ENCODE assay signal across 25 mouse cellular contexts in the genomic region with DNA sequence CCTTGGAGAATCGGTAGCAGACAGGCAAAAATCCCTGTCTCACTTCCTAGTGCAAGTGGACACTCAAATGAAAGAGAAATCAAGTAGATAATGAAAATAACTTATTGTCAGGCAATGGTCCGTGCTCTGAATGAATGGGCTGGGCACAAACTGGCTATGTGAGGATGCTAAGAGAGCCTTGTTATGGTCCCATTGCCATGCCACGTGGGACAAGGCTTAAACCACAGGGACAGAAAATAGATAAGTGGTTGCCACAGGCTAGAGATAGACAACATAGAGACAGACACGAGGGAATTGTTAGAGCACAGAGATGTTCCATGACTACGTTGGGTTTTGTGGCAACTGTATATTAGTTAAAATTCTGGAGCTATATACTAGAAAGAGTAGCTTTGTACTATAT. TPM values are rescaled to one million over a fixed set of nuclear protein-coding genes. Genes with fewer than 3 reads are reported as not detected.
A peak's percentile ranks its signal among the peaks of the same experiment; 100 is the strongest.
DNase-seq lines count a peak whose midpoint lies in the region; ATAC-seq and TF ChIP-seq lines count a peak whose summit lies in the region.
"Had no signal": no experiment of that assay in that cellular context is flagged by ENCODE, and none has a peak within 500 bp of the region (broad histone marks: within the 10 kb centered on the region; RNA-seq: fewer than 3 reads in every experiment).

No protein-coding gene starts in this region.

- H3K36me3 ChIP-seq in MEL (ENCODE audit: control insufficient read depth in 1 of 2, insufficient read depth in 2 of 2, low read length in 2 of 2): peaks cover 0 to 22% of the 10 kb centered on the region in 2 experiments; a peak in 2 of 4 replicates
- H3K36me3 ChIP-seq: forebrain, embryonic 10.5 days; heart, embryonic 12.5 days; heart, embryonic 15.5 days; hindbrain, embryonic 15.5 days had no signal

- H3K9ac ChIP-seq in MEL (ENCODE audit: control insufficient read depth, low read depth, low read length, poor library complexity, severe bottlenecking): no peak overlapping the region
- H3K9ac ChIP-seq: forebrain, embryonic 13.5 days; heart, embryonic 15.5 days; hindbrain, embryonic 15.5 days had no signal

- no peak overlapping the region for H3K27ac ChIP-seq in MEL (ENCODE audit: control insufficient read depth, low read depth, low read length)
- H3K27ac ChIP-seq in layer of hippocampus, adult 2 months: no peak overlapping the region
- H3K27ac ChIP-seq: forebrain, embryonic 13.5 days; heart, embryonic 15.5 days; hindbrain, embryonic 15.5 days had no signal

- TF ChIP-seq EP300 in MEL (IDR thresholded peaks at IDR 0.05; ENCODE audit: low read depth in 1 of 2, low read length in 2 of 2): 0 out of 4 replicates have a peak, but pooled peaks of 1 of the 2 experiments have one; percentile 28

- peaks cover 5 to 24% of the 10 kb centered on the region in 2 experiments for H3K4me1 ChIP-seq in MEL (ENCODE audit: control insufficient read depth in 1 of 2, insufficient read depth in 2 of 2, low read length in 2 of 2)
- H3K4me1 ChIP-seq: hindbrain, embryonic 15.5 days had no signal

- TF ChIP-seq RAD21 in MEL (IDR thresholded peaks at IDR 0.05; ENCODE audit: low read depth, low read length): no peak

- peak; percentile 10 for ATAC-seq in granulocyte monocyte progenitor cell, adult 5-6 weeks (replicated peaks; ENCODE audit: poor library complexity, severe bottlenecking)
- ATAC-seq: forebrain, embryonic 13.5 days; forebrain, embryonic 16.5 days; Patski had no signal

- no peaks in the 10 kb centered on the region for H3K9me3 ChIP-seq in MEL (replicated peaks; ENCODE audit: insufficient read depth, low read length)
- H3K9me3 ChIP-seq: forebrain, embryonic 10.5 days; forebrain, embryonic 13.5 days; heart, embryonic 12.5 days; heart, embryonic 15.5 days; hindbrain, embryonic 15.5 days had no signal

- DNase-seq in heart, adult 11 months: peak; percentile 74
- DNase-seq in heart, postnatal 36 days: no peak
- peak; percentile 48 for DNase-seq in MEL (ENCODE audit: low read depth, low spot score)
- DNase-seq in layer of hippocampus, adult 2 months (ENCODE audit: low spot score in 2 of 2): no peak
- DNase-seq in thymus, postnatal 36 days: no peak
- DNase-seq: adrenal gland, postnatal 14 days; cerebellum, adult 11-12 months; cerebellum, adult 8-10 months; cerebellum, postnatal 10 days; cerebellum, postnatal 36 days; gastrocnemius, postnatal 10 days; gastrocnemius, postnatal 36 days; heart, adult 18-20 months; heart, postnatal 10 days; heart, postnatal 4 days had no signal

- H3K79me2 ChIP-seq in MEL (ENCODE audit: control insufficient read depth, insufficient read depth, low read length, poor library complexity): no peaks in the 10 kb centered on the region

- intact Hi-C loops in heart, postnatal 36 days (cut with DNase I): no loop called here

- TF ChIP-seq POLR2A in MEL (IDR thresholded peaks at IDR 0.05; ENCODE audit: control insufficient read depth in 1 of 2, insufficient read depth in 1 of 2, low read depth in 1 of 2, low read length in 2 of 2, poor library complexity in 1 of 2): no peak

- H3K27me3 ChIP-seq in MEL (ENCODE audit: control insufficient read depth in 1 of 2, insufficient read depth in 2 of 2, low read length in 2 of 2): no peaks in the 10 kb centered on the region
- H3K27me3 ChIP-seq: forebrain, embryonic 13.5 days; heart, embryonic 12.5 days; heart, embryonic 15.5 days; hindbrain, embryonic 15.5 days; Patski had no signal

- no peak for TF ChIP-seq CTCF in MEL (IDR thresholded peaks at IDR 0.05 in 2 of 3, conservative IDR thresholded peaks at IDR 0.05 in 1 of 3; ENCODE audit: control insufficient read depth in 1 of 3, insufficient read depth in 1 of 3, low read depth in 2 of 3, low read length in 3 of 3, poor library complexity in 1 of 3, severe bottlenecking in 1 of 3)
- TF ChIP-seq CTCF in layer of hippocampus, adult 2 months (conservative IDR thresholded peaks at IDR 0.05): no peak

- no peak overlapping the region for H3K4me3 ChIP-seq in MEL (ENCODE audit: control insufficient read depth in 1 of 2, insufficient read depth in 1 of 2, low read depth in 2 of 2, low read length in 2 of 2)
- no peak overlapping the region for H3K4me3 ChIP-seq in layer of hippocampus, adult 2 months
- H3K4me3 ChIP-seq: forebrain, embryonic 10.5 days; forebrain, embryonic 13.5 days; heart, embryonic 12.5 days; heart, embryonic 15.5 days; hindbrain, embryonic 15.5 days had no signal

TF ChIP-seq in MEL, 35 proteins besides CTCF, POLR2A, EP300 and RAD21:
- TF ChIP-seq USF1 (IDR thresholded peaks at IDR 0.05; ENCODE audit: low read depth, low read length) (peak; percentile 78), ETS1 (IDR thresholded peaks at IDR 0.05; ENCODE audit: low read depth, low read length) (0 out of 2 replicates have a peak, but pooled peaks have one; percentile 31), RCOR1 (IDR thresholded peaks at IDR 0.05; ENCODE audit: low read depth, low read length) (0 out of 2 replicates have a peak, but pooled peaks have one; percentile 9), GATA1 (IDR thresholded peaks at IDR 0.05; ENCODE audit: low read depth, low read length) (peak; percentile 59), MXI1 (IDR thresholded peaks at IDR 0.05; ENCODE audit: low read depth, low read length) (peak; percentile 77), BHLHE40 (IDR thresholded peaks at IDR 0.05; ENCODE audit: borderline replicate concordance, low read depth, low read length) (no peak), MAX (IDR thresholded peaks at IDR 0.05; ENCODE audit: low read length) (peak; percentile 90), UBTF (IDR thresholded peaks at IDR 0.05; ENCODE audit: borderline replicate concordance, insufficient read depth, low read depth, low read length) (no peak), TCF12 (IDR thresholded peaks at IDR 0.05; ENCODE audit: low read depth, low read length) (0 out of 2 replicates have a peak, but pooled peaks have one; percentile 20), POLR2AphosphoS5 (IDR thresholded peaks at IDR 0.05; ENCODE audit: borderline replicate concordance, low read depth, low read length) (no peak), POLR2AphosphoS2 (IDR thresholded peaks at IDR 0.05; ENCODE audit: low read length) (no peak), MAFK (IDR thresholded peaks at IDR 0.05; ENCODE audit: borderline replicate concordance, low read depth, low read length) (no peak), NELFE (IDR thresholded peaks at IDR 0.05; ENCODE audit: low read depth, low read length) (no peak), SIN3A (IDR thresholded peaks at IDR 0.05; ENCODE audit: low read length) (peak; percentile 78), MYC (IDR thresholded peaks at IDR 0.05; ENCODE audit: low read depth, low read length) (peak; percentile 80; the same call in 1 of the 2 replicates), SMC3 (IDR thresholded peaks at IDR 0.05; ENCODE audit: low read depth, low read length) (no peak), ZNF384 (IDR thresholded peaks at IDR 0.05; ENCODE audit: low read depth, low read length) (no peak), GABPA (IDR thresholded peaks at IDR 0.05; ENCODE audit: low read depth, low read length) (no peak), JUND (IDR thresholded peaks at IDR 0.05; ENCODE audit: low read depth, low read length) (no peak), ZKSCAN1 (IDR thresholded peaks at IDR 0.05; ENCODE audit: low read depth, low read length) (no peak), E2F4 (IDR thresholded peaks at IDR 0.05; ENCODE audit: borderline replicate concordance, low read depth, low read length) (no peak), ZMIZ1 (IDR thresholded peaks at IDR 0.05; ENCODE audit: low read depth, low read length) (no peak), KAT2A (conservative IDR thresholded peaks at IDR 0.05; ENCODE audit: low read depth, low read length) (no peak), ZC3H11A (IDR thresholded peaks at IDR 0.05; ENCODE audit: low read depth, low read length) (no peak), MEF2A (IDR thresholded peaks at IDR 0.05; ENCODE audit: extremely low read depth, insufficient replicate concordance, low read depth, low read length, poor library complexity, severe bottlenecking) (no peak)

RNA-seq across cellular contexts. Expression of gene Klhl5, which starts 6.1 kb away (rescaled TPM):
- total RNA-seq in heart, postnatal 36 days (2021): 10 to 100 TPM; 14.3 to 15.1 TPM
- 7.6 and 8.0 TPM in 2 replicates for total RNA-seq in MEL (2012; rRNA removed)
- polyA plus RNA-seq in MEL (2012; ENCODE audit: insufficient read depth in 1 of 2, insufficient read length in 2 of 2, low read depth in 1 of 2, low replicate concordance in 2 of 2, missing spikeins in 1 of 2): 10 to 100 TPM in 1 of 2 experiments, not detected in 1; 15.5 TPM
- total RNA-seq in granulocyte monocyte progenitor cell, adult 5-6 weeks (2014; fragmentation: Nextera tagmentation): 96.8 and 101 TPM in 2 replicates
- total RNA-seq in granulocyte monocyte progenitor cell, adult 5-6 weeks (2017): 73.9 and 75.1 TPM in 2 replicates
- total RNA-seq in layer of hippocampus, adult 2 months (2021): 10 to 100 TPM; 53.8 to 62.9 TPM

RNA-seq across cellular contexts. Expression of gene Tmem156, which starts 9.3 kb away (rescaled TPM):
- under 1 TPM in 1 of 2 experiments, not detected in 1; 0.30 TPM for total RNA-seq in heart, postnatal 36 days (2021)
- total RNA-seq in MEL (2012; rRNA removed): 2.6 and 4.5 TPM in 2 replicates
- 1 to 10 TPM in 1 of 2 experiments, not detected in 1; 4.1 TPM for polyA plus RNA-seq in MEL (2012; ENCODE audit: insufficient read depth in 1 of 2, insufficient read length in 2 of 2, low read depth in 1 of 2, low replicate concordance in 2 of 2, missing spikeins in 1 of 2)
- 38.6 and 42.1 TPM in 2 replicates for total RNA-seq in granulocyte monocyte progenitor cell, adult 5-6 weeks (2014; fragmentation: Nextera tagmentation)
- 49.4 and 62.3 TPM in 2 replicates for total RNA-seq in granulocyte monocyte progenitor cell, adult 5-6 weeks (2017)
- under 1 TPM; 0.39 to 0.44 TPM for total RNA-seq in layer of hippocampus, adult 2 months (2021)
- total RNA-seq: gastrocnemius, adult 18-20 months; gastrocnemius, postnatal 36 days had no signal
- polyA plus RNA-seq: embryonic facial prominence, embryonic 11.5 days; forebrain, embryonic 10.5 days; forebrain, embryonic 13.5 days; heart, embryonic 15.5 days; hindbrain, embryonic 15.5 days; Patski had no signal

Comparison
In these comparisons a context has a peak if more than half of its experiments do, and no peak if none do; other contexts are left out.
1. DNase-seq: peak in heart, adult 11 months (single experiment) and MEL (single experiment); none in heart, postnatal 36 days (0 of 2), layer of hippocampus, adult 2 months (0 of 2) and thymus, postnatal 36 days (0 of 2).